Mouse (Mus musculus) kidney, adult 10 weeks (tissue): ENCODE measurements around the gene Slmap. TPM values are rescaled to one million over a fixed set of nuclear protein-coding genes. Genes with fewer than 3 reads are reported as not detected.

Experiments used
- polyA plus RNA-seq: library from polyadenylated mRNA; stranded (reverse); fragments of 350-450 nt; fragmentation: Illumina TruSeq; extraction: RNeasy Lipid Tissue Mini Kit (QIAGEN cat#74804); gene quantifications from one replicate; pipeline ENCODE4 v1.2.3, GENCODE M21; 2014; ENCODE audit warnings: low read depth, low replicate concordance

The Slmap gene
- polyA plus RNA-seq, result 263 TPM

GRCm38 (mm10) chr14:26534757-26535479 is at the start of gene Slmap:
Slmap (minus strand) TSS chr14:26534931.

GRCm38 (mm10) chr14:26573556-26573955 is 38.8 kb upstream of the Slmap start, which contains the start of gene Dennd6a:
Dennd6a (plus strand) TSS chr14:26573856.

Other genes starting within 250 kb of the Slmap start
- 62.1 TPM for gene Dennd6a, start 38.9 kb upstream of the Slmap start, polyA plus RNA-seq
- gene Arf4, start 103.1 kb upstream of the Slmap start, polyA plus RNA-seq, result 505 TPM
- gene Pde12, start 135.0 kb upstream of the Slmap start, polyA plus RNA-seq, result 15.4 TPM
- 1.6 TPM for gene Dnah12, start 158.3 kb upstream of the Slmap start, polyA plus RNA-seq